Mouse (Mus musculus) megakaryocyte, embryonic 14.5 days (primary cell): ENCODE data around the gene C130074G19Rik. TPM values are rescaled to one million over a fixed set of nuclear protein-coding genes. Genes with fewer than 3 reads are reported as not detected.

Source experiments
- H3K27me3 ChIP-seq: replicated peaks from 2 replicates; pipeline ENCODE3; 2012; ENCODE audit warnings: inconsistent platforms
- H3K36me3 ChIP-seq: replicated peaks from 2 replicates; pipeline ENCODE3; 2012; ENCODE audit warnings: low read length, inconsistent platforms, mixed read lengths
- H3K4me1 ChIP-seq: 2 replicates; pipeline ENCODE4 v1.6.1; 2012; ENCODE audit warnings: inconsistent platforms
- H3K4me3 ChIP-seq: replicated peaks from 2 replicates; pipeline ENCODE3; 2012; ENCODE audit warnings: moderate library complexity, mild to moderate bottlenecking, inconsistent platforms
- H3K9me3 ChIP-seq: 2 replicates; pipeline ENCODE4 v1.6.1; 2012; ENCODE audit warnings: inconsistent platforms
- FLI1 ChIP-seq: IDR thresholded peaks from 2 replicates; pipeline ENCODE4 v1.6.1; 2012; ENCODE audit warnings: low read length, inconsistent platforms, mixed read lengths
- GATA1 ChIP-seq: IDR thresholded peaks from 3 replicates; pipeline ENCODE4 v1.6.1; 2012; ENCODE audit warnings: mixed read lengths, low read length, inconsistent platforms, borderline replicate concordance
- polyA plus RNA-seq: library from polyadenylated mRNA; stranded (reverse); fragments of >175 nt; gene quantifications from 2 replicates; pipeline ENCODE4 v1.2.3, GENCODE M21; 2012; ENCODE audit warnings: low replicate concordance; ENCODE audit not compliant: insufficient read depth

The C130074G19Rik gene
- not detected in 2 replicates for polyA plus RNA-seq

GRCm38 (mm10) chr1:184882281-184883268 lies at the start of gene C130074G19Rik:
C130074G19Rik (minus strand) TSS chr1:184883218.
- Histone ChIP-seq H3K4me3 (peak within 1 kb of the TSS; percentile 84), H3K27me3 (peaks cover 71% of the 10 kb centered on the region), H3K36me3 (no peaks in the 10 kb centered on the region), H3K9me3 (peaks cover 5% of the 10 kb centered on the region; the same call in 1 of the 2 replicates), H3K4me1 (peaks cover 13% of the 10 kb centered on the region)
- TF ChIP-seq GATA1 (no peak), FLI1 (no peak)

- no peak overlapping the region for H3K4me3 ChIP-seq
- peaks cover 3% of the 10 kb centered on the region for H3K9me3 ChIP-seq
- H3K36me3 ChIP-seq: no peaks in the 10 kb centered on the region
- H3K27me3 ChIP-seq: peaks cover 2% of the 10 kb centered on the region
- H3K4me1 ChIP-seq: peaks cover 11% of the 10 kb centered on the region
- no peak for TF ChIP-seq FLI1
These were observed 48.1 kb upstream of the C130074G19Rik start for GRCm38 (mm10) chr1:184931097-184931496.

GRCm38 (mm10) chr1:184928382-184928781 lies 45.4 kb upstream of the C130074G19Rik start:
- Histone ChIP-seq H3K4me3 (no peak overlapping the region), H3K27me3 (no peaks in the 10 kb centered on the region), H3K4me1 (peaks cover 14% of the 10 kb centered on the region), H3K36me3 (no peaks in the 10 kb centered on the region), H3K9me3 (no peaks in the 10 kb centered on the region)
- TF ChIP-seq GATA1 (no peak), FLI1 (no peak)

- Histone ChIP-seq H3K27me3 (no peaks in the 10 kb centered on the region), H3K9me3 (no peaks in the 10 kb centered on the region), H3K4me3 (no peak overlapping the region), H3K4me1 (peaks cover 19% of the 10 kb centered on the region), H3K36me3 (no peaks in the 10 kb centered on the region)
- TF ChIP-seq GATA1 (no peak), FLI1 (no peak)
These were observed 44.9 kb upstream of the C130074G19Rik start for GRCm38 (mm10) chr1:184927911-184928310.

- Histone ChIP-seq H3K4me3 (peak overlapping the region; percentile 29), H3K36me3 (no peaks in the 10 kb centered on the region), H3K9me3 (no peaks in the 10 kb centered on the region), H3K27me3 (peaks cover 3% of the 10 kb centered on the region), H3K4me1 (peaks cover 22% of the 10 kb centered on the region)
- no peak for TF ChIP-seq GATA1
- TF ChIP-seq FLI1: no peak
These were observed 39.8 kb upstream of the C130074G19Rik start for GRCm38 (mm10) chr1:184922824-184923223.

GRCm38 (mm10) chr1:184920057-184920456 lies 37.0 kb upstream of the C130074G19Rik start:
- Histone ChIP-seq H3K4me1 (peaks cover 22% of the 10 kb centered on the region), H3K27me3 (peaks cover 3% of the 10 kb centered on the region), H3K4me3 (no peak overlapping the region), H3K36me3 (no peaks in the 10 kb centered on the region), H3K9me3 (no peaks in the 10 kb centered on the region)
- no peak for TF ChIP-seq FLI1
- no peak for TF ChIP-seq GATA1

- no peaks in the 10 kb centered on the region for H3K9me3 ChIP-seq
- no peaks in the 10 kb centered on the region for H3K36me3 ChIP-seq
- peaks cover 26% of the 10 kb centered on the region for H3K4me1 ChIP-seq
- no peak overlapping the region for H3K4me3 ChIP-seq
- H3K27me3 ChIP-seq: peaks cover 5% of the 10 kb centered on the region
- no peak for TF ChIP-seq GATA1
- TF ChIP-seq FLI1: no peak
These were observed 35.3 kb upstream of the C130074G19Rik start for GRCm38 (mm10) chr1:184918227-184918888.

GRCm38 (mm10) chr1:184912336-184912735 lies 29.3 kb upstream of the C130074G19Rik start:
- Histone ChIP-seq H3K9me3 (no peaks in the 10 kb centered on the region), H3K36me3 (no peaks in the 10 kb centered on the region), H3K4me1 (peaks cover 24% of the 10 kb centered on the region), H3K27me3 (peaks cover 7% of the 10 kb centered on the region), H3K4me3 (no peak overlapping the region)
- TF ChIP-seq GATA1: no peak
- TF ChIP-seq FLI1: no peak

GRCm38 (mm10) chr1:184911861-184912260 lies 28.8 kb upstream of the C130074G19Rik start:
- H3K4me3 ChIP-seq: no peak overlapping the region
- H3K27me3 ChIP-seq: peaks cover 7% of the 10 kb centered on the region
- peaks cover 24% of the 10 kb centered on the region for H3K4me1 ChIP-seq
- no peaks in the 10 kb centered on the region for H3K9me3 ChIP-seq
- H3K36me3 ChIP-seq: no peaks in the 10 kb centered on the region
- TF ChIP-seq GATA1 (no peak), FLI1 (no peak)

GRCm38 (mm10) chr1:184908558-184908957 lies 25.5 kb upstream of the C130074G19Rik start:
- no peaks in the 10 kb centered on the region for H3K36me3 ChIP-seq
- H3K27me3 ChIP-seq: peaks cover 12% of the 10 kb centered on the region
- TF ChIP-seq GATA1: no peak
- TF ChIP-seq FLI1: no peak
- H3K4me1 ChIP-seq: peaks cover 19% of the 10 kb centered on the region
- H3K9me3 ChIP-seq: no peaks in the 10 kb centered on the region
- H3K4me3 ChIP-seq: peak overlapping the region; percentile 86
